In the genomic region with DNA sequence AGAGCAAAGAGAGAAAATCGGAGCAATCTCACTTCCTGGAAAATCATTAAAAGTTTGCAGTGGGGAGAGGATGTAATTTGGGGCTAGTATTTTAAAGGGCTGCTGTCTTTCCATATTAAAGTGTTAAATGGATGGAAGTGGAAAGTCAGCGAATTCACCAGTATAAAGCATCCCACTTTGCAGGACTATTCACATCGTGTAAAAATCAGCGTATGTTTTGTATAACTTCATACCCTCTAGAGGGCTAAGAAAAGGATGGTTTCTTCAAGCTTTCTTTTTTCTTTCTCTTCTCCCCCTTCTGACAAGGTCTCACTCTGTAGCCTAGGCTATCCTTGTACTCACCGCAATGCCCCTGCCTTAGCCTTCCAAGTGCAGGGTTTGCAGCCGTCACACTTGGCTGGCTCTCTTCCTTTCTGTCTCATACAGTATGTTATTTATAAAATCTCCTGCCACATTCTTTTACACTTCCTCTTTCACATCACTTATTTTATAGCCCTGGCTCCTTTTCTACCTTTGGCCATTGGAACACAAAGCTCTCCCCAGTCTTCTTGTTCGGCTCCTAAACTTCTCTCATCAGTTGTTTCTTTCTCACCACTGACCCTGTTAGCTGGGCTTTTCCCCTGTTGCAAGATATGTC, we compare ENCODE assay signal across 8 mouse cellular contexts. TPM values are rescaled to one million over a fixed set of nuclear protein-coding genes. Genes with fewer than 3 reads are reported as not detected.
A peak's percentile ranks its signal among the peaks of the same experiment; 100 is the strongest.
DNase-seq lines count a peak whose midpoint lies in the region; ATAC-seq and TF ChIP-seq lines count a peak whose summit lies in the region.

No protein-coding gene starts in this region.

- H3K9ac ChIP-seq in liver, adult 2 months (ENCODE audit: low read depth, low read length), result no peak overlapping the region
- no peak overlapping the region for H3K9ac ChIP-seq in forebrain, embryonic 13.5 days
- no peak overlapping the region for H3K9ac ChIP-seq in midbrain, embryonic 14.5 days (replicated peaks; ENCODE audit: low read length)

- peaks cover 1% of the 10 kb centered on the region; the same call in 1 of the 2 replicates for H3K36me3 ChIP-seq in liver, adult 2 months (ENCODE audit: control insufficient read depth, insufficient read depth, low read length)
- H3K36me3 ChIP-seq in limb, embryonic 10.5 days, result peaks cover 10% of the 10 kb centered on the region
- peaks cover 9% of the 10 kb centered on the region; the same call in 1 of the 2 replicates for H3K36me3 ChIP-seq in forebrain, embryonic 13.5 days (ENCODE audit: poor library complexity, severe bottlenecking)
- H3K36me3 ChIP-seq in midbrain, embryonic 14.5 days (ENCODE audit: control insufficient read depth, insufficient read depth, low read length), result peaks cover 9% of the 10 kb centered on the region

- no peak overlapping the region for H3K4me3 ChIP-seq in liver, adult 2 months (ENCODE audit: insufficient read depth, low read depth, low read length)
- no peak overlapping the region for H3K4me3 ChIP-seq in limb, embryonic 10.5 days
- H3K4me3 ChIP-seq in forebrain, embryonic 13.5 days, result no peak overlapping the region
- H3K4me3 ChIP-seq in midbrain, embryonic 14.5 days (replicated peaks; ENCODE audit: low read depth, low read length), result no peak overlapping the region

- TF ChIP-seq CTCF in liver, adult 2 months (IDR thresholded peaks at IDR 0.05; ENCODE audit: low read depth, low read length), result no peak

- TF ChIP-seq POLR2A in liver, adult 2 months (IDR thresholded peaks at IDR 0.05; ENCODE audit: extremely low read depth, insufficient read depth, low read length), result no peak

- no peak overlapping the region for H3K27ac ChIP-seq in liver, adult 2 months (replicated peaks; ENCODE audit: insufficient read depth, low read depth, low read length)
- peak overlapping the region; percentile 12; the same call in 1 of the 2 replicates for H3K27ac ChIP-seq in limb, embryonic 10.5 days
- H3K27ac ChIP-seq in forebrain, embryonic 13.5 days, result no peak overlapping the region
- no peak overlapping the region for H3K27ac ChIP-seq in midbrain, embryonic 14.5 days (replicated peaks; ENCODE audit: low read depth, low read length)

- WGBS in liver, adult 2 months, result 80% methylated on average over 7 of the region's 7 CpGs
- 90% methylated on average over 7 of the region's 7 CpGs for WGBS in limb, embryonic 10.5 days
- 91% methylated on average over 7 of the region's 7 CpGs for WGBS in forebrain, embryonic 13.5 days
- WGBS in midbrain, embryonic 14.5 days, result 89% methylated on average over 7 of the region's 7 CpGs

- intact Hi-C loops in gastrocnemius, postnatal 36 days (cut with DNase I), result loop anchor here (5.0 kb wide), 2 partner anchors 83 to 173 kb away; a partner anchor contains a TSS

- peak; percentile 8 for DNase-seq in liver, adult 2 months (ENCODE audit: extremely low read depth, low read depth, low spot score)
- no peak for DNase-seq in liver
- no peak for DNase-seq in limb, embryonic 10.5 days (ENCODE audit: low spot score)
- DNase-seq in spleen, adult 18-20 months, result peak; percentile 51 to 64
- no peak for DNase-seq in midbrain, embryonic 14.5 days
- DNase-seq in gastrocnemius, postnatal 36 days, result no peak

- no peaks in the 10 kb centered on the region for H3K27me3 ChIP-seq in liver, adult 2 months (ENCODE audit: control insufficient read depth, insufficient read depth, low read length)
- H3K27me3 ChIP-seq in limb, embryonic 10.5 days (ENCODE audit: low read depth, poor library complexity, severe bottlenecking), result no peaks in the 10 kb centered on the region
- no peaks in the 10 kb centered on the region for H3K27me3 ChIP-seq in forebrain, embryonic 13.5 days
- H3K27me3 ChIP-seq in midbrain, embryonic 14.5 days (ENCODE audit: control insufficient read depth, insufficient read depth, low read length), result no peaks in the 10 kb centered on the region

- peaks cover 2% of the 10 kb centered on the region; the same call in 1 of the 2 replicates for H3K79me2 ChIP-seq in liver, adult 2 months (ENCODE audit: control insufficient read depth, insufficient read depth, low read length)

- no peak overlapping the region for H3K4me2 ChIP-seq in forebrain, embryonic 13.5 days
- H3K4me2 ChIP-seq in midbrain, embryonic 14.5 days (ENCODE audit: low read length), result no peak overlapping the region

- no peaks in the 10 kb centered on the region for H3K9me3 ChIP-seq in limb, embryonic 10.5 days (replicated peaks)
- H3K9me3 ChIP-seq in forebrain, embryonic 13.5 days (replicated peaks), result no peaks in the 10 kb centered on the region
- H3K9me3 ChIP-seq in midbrain, embryonic 14.5 days (ENCODE audit: control insufficient read depth, low read length), result no peaks in the 10 kb centered on the region

- H3K4me1 ChIP-seq in liver, adult 2 months (ENCODE audit: control insufficient read depth, insufficient read depth, low read length), result no peaks in the 10 kb centered on the region
- H3K4me1 ChIP-seq in limb, embryonic 10.5 days, result peaks cover 14% of the 10 kb centered on the region
- peaks cover 21% of the 10 kb centered on the region for H3K4me1 ChIP-seq in forebrain, embryonic 13.5 days
- H3K4me1 ChIP-seq in midbrain, embryonic 14.5 days (ENCODE audit: control insufficient read depth, insufficient read depth, low read length), result peaks cover 21% of the 10 kb centered on the region

- 0 out of 2 replicates have a peak, but pooled peaks have one; percentile 6 for ATAC-seq in common myeloid progenitor, adult 5-6 weeks (replicated peaks; ENCODE audit: low read depth, poor library complexity, severe bottlenecking)
- ATAC-seq in forebrain, embryonic 13.5 days, result no peak
- ATAC-seq in midbrain, embryonic 14.5 days (ENCODE audit: low FRiP score, low TSS enrichment), result no peak

RNA-seq across cellular contexts. Expression of a gene that starts 1.8 kb away (rescaled TPM):
- total RNA-seq in liver, adult 2 months (2014; rRNA removed), result 14.5 and 16.1 TPM in 2 replicates
- polyA plus RNA-seq in liver, adult 2 months (2012; rRNA removed), result 9.2 and 11.7 TPM in 2 replicates
- total RNA-seq in common myeloid progenitor, adult 5-6 weeks (2017), result 55.0 and 75.0 TPM in 2 replicates
- 38.7 and 71.3 TPM in 2 replicates for polyA plus RNA-seq in limb, embryonic 10.5 days (2016; fragmentation: Nextera tagmentation; extraction: Ambion mirVana)
- polyA plus RNA-seq in forebrain, embryonic 13.5 days (2015; fragmentation: Nextera tagmentation; extraction: Ambion mirVana), result 130 and 141 TPM in 2 replicates
- polyA plus RNA-seq in midbrain, embryonic 14.5 days (2014; fragmentation: Nextera tagmentation; extraction: Ambion mirVana), result 81.7 and 108 TPM in 2 replicates
- 10 to 100 TPM; 11.3 to 12.0 TPM for total RNA-seq in gastrocnemius, postnatal 36 days (2021)

RNA-seq across cellular contexts. Expression of a gene that starts 59.0 kb away (rescaled TPM):
- total RNA-seq in liver, adult 2 months (2014; rRNA removed), result 0.13 and 0.28 TPM in 2 replicates
- not detected in 2 replicates for polyA plus RNA-seq in liver, adult 2 months (2012; rRNA removed)
- total RNA-seq in common myeloid progenitor, adult 5-6 weeks (2017), result 1.3 and 5.7 TPM in 2 replicates
- 1.8 and 2.2 TPM in 2 replicates for polyA plus RNA-seq in limb, embryonic 10.5 days (2016; fragmentation: Nextera tagmentation; extraction: Ambion mirVana)
- 2.3 and 3.0 TPM in 2 replicates for polyA plus RNA-seq in forebrain, embryonic 13.5 days (2015; fragmentation: Nextera tagmentation; extraction: Ambion mirVana)
- polyA plus RNA-seq in midbrain, embryonic 14.5 days (2014; fragmentation: Nextera tagmentation; extraction: Ambion mirVana), result 1.6 and 1.7 TPM in 2 replicates
- total RNA-seq in gastrocnemius, postnatal 36 days (2021), result not detected

RNA-seq across cellular contexts. Expression of a gene that starts 59.0 kb away (rescaled TPM):
- total RNA-seq in liver, adult 2 months (2014; rRNA removed), result 68.0 and 77.9 TPM in 2 replicates
- polyA plus RNA-seq in liver, adult 2 months (2012; rRNA removed), result 56.4 and 70.4 TPM in 2 replicates
- total RNA-seq in common myeloid progenitor, adult 5-6 weeks (2017), result 161 and 175 TPM in 2 replicates
- 96.3 and 121 TPM in 2 replicates for polyA plus RNA-seq in limb, embryonic 10.5 days (2016; fragmentation: Nextera tagmentation; extraction: Ambion mirVana)
- 161 and 183 TPM in 2 replicates for polyA plus RNA-seq in forebrain, embryonic 13.5 days (2015; fragmentation: Nextera tagmentation; extraction: Ambion mirVana)
- polyA plus RNA-seq in midbrain, embryonic 14.5 days (2014; fragmentation: Nextera tagmentation; extraction: Ambion mirVana), result 172 and 191 TPM in 2 replicates
- 10 to 100 TPM; 47.4 to 63.9 TPM for total RNA-seq in gastrocnemius, postnatal 36 days (2021)

Comparison
In these comparisons a context has a peak if more than half of its experiments do, and no peak if none do; other contexts are left out.
1. DNase-seq: peak in liver, adult 2 months (single experiment) and spleen, adult 18-20 months (2 of 2); none in liver (single experiment), limb, embryonic 10.5 days (single experiment), midbrain, embryonic 14.5 days (single experiment) and gastrocnemius, postnatal 36 days (0 of 2).